Mouse (Mus musculus) cerebellum, adult 18-20 months (tissue): Measurements from ENCODE around the gene Sorl1.
A peak's percentile ranks its signal among the peaks of the same experiment; 100 is the strongest.

ENCODE experiments used
- DNase-seq, 2 experiments: peaks; one replicate each; pipeline ENCODE4 v3.0.0; 2021

Sorl1 gene

GRCm38 (mm10) chr9:41951472-41952129 lies 172.5 kb downstream of the Sorl1 start:
- no peak for DNase-seq

- peak; percentile 75 to 80 for DNase-seq
These were observed 173.1 kb downstream of the Sorl1 start for GRCm38 (mm10) chr9:41950991-41951451.

- DNase-seq: peak; percentile 58 to 76
These were observed 173.7 kb downstream of the Sorl1 start for GRCm38 (mm10) chr9:41950109-41950990.

GRCm38 (mm10) chr9:41949476-41949875 lies 174.6 kb downstream of the Sorl1 start:
- no peak for DNase-seq

- no peak for DNase-seq
These were observed 179.1 kb downstream of the Sorl1 start for GRCm38 (mm10) chr9:41944964-41945363.

- peak; percentile 42 to 49 for DNase-seq
These were observed 181.0 kb downstream of the Sorl1 start for GRCm38 (mm10) chr9:41942970-41943635.

- DNase-seq: no peak
These were observed 183.7 kb downstream of the Sorl1 start for GRCm38 (mm10) chr9:41940311-41940853.

GRCm38 (mm10) chr9:41938449-41938848 lies 185.6 kb downstream of the Sorl1 start:
- no peak for DNase-seq

- DNase-seq: no peak
These were observed 186.1 kb downstream of the Sorl1 start for GRCm38 (mm10) chr9:41937967-41938348.

GRCm38 (mm10) chr9:41937341-41937966 lies 186.6 kb downstream of the Sorl1 start:
- no peak for DNase-seq

- no peak for DNase-seq
These were observed 187.5 kb downstream of the Sorl1 start for GRCm38 (mm10) chr9:41936598-41936997.

- no peak for DNase-seq
These were observed 188.1 kb downstream of the Sorl1 start for GRCm38 (mm10) chr9:41935979-41936378.

GRCm38 (mm10) chr9:41935373-41935971 lies 188.6 kb downstream of the Sorl1 start:
- no peak for DNase-seq

GRCm38 (mm10) chr9:41934848-41935372 lies 189.2 kb downstream of the Sorl1 start:
- no peak for DNase-seq

- DNase-seq: no peak
These were observed 194.1 kb downstream of the Sorl1 start for GRCm38 (mm10) chr9:41929986-41930385.

- no peak for DNase-seq
These were observed 198.4 kb downstream of the Sorl1 start for GRCm38 (mm10) chr9:41925721-41926120.

- no peak for DNase-seq
These were observed 200.0 kb downstream of the Sorl1 start for GRCm38 (mm10) chr9:41924140-41924539.

GRCm38 (mm10) chr9:41922416-41922815 lies 201.7 kb downstream of the Sorl1 start:
- DNase-seq: no peak

- no peak for DNase-seq
These were observed 205.3 kb downstream of the Sorl1 start for GRCm38 (mm10) chr9:41918657-41919380.

GRCm38 (mm10) chr9:41918155-41918554 lies 205.9 kb downstream of the Sorl1 start:
- no peak for DNase-seq

GRCm38 (mm10) chr9:41915571-41915970 lies 208.5 kb downstream of the Sorl1 start:
- no peak for DNase-seq
